Mouse (Mus musculus): ENCODE data around the gene Xrcc6.

Gene Xrcc6

DNA sequence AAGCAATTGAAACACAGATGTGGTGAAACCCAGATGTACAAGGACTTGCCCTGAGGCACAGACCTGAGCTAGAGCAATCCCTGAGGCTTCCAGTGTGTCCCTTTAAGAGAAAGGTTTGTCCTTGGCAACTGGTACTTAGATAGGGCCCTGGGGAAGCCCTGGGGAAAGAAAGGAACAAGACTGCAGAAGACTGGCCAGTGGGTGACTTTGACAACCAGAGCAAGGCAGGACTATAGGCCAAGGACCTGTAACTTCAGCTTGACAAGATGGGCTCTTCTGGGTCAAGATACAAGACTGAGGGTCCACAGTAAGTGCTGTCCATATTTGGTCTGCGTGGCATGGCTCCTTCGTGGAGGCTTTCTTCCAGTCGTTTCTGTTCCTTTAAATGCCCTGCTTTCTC, at the start of gene Xrcc6:
Gene Xrcc6, plus strand, starts transcription at position 190 of the 400 bp plus-strand sequence.
- DNase-seq (ENCODE audit: low read depth, low spot score) = no peak

DNA sequence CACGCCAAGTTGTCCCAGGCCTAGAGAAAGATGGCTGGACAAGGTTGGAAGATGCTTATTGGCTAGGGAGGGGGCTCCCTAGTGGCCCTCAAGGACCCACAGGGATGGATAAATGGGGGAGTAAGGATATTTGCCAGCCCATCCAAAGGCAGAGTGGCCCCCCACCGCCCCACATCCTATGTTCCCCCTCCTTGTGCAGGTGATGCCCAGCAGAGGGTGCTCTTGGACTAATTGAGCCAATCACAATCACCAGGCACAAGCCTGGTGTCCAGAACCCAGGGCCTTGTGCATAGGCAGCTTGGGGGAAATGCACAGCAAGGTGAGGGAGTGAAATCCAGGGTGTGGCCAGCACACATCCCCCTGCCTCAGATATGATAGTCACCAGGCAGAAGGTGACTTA, 49.4 kb upstream of the Xrcc6 start:
- DNase-seq (ENCODE audit: low read depth, low spot score) = no peak

DNA sequence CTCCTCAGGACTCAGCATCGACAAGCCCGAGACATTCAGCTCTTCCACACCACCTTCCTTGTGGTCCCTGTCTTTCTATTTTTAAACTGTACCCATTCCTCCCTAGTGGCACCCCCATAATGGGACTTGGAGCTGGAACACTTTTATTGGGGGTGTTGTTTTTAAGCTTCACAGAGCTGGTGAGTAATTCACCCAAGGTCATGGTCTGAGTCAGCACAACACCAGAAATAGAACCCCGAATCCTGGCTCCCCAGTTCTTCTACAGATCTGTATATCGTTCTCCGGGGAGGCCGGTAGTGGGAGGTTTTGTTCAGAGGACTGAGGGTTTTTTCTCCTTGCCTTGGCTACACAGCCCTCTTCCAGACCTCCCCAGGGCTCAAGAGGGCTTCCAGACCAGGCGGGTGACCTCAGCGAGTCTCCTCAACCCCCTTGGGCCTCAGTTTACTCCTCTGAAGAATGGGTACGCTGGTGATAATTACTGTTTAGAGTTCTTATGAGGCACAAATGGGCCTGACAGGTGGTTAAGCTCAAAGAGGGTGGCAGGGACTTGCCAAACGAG, 48.4 kb upstream of the Xrcc6 start:
- no peak for DNase-seq (ENCODE audit: low read depth, low spot score)

DNA sequence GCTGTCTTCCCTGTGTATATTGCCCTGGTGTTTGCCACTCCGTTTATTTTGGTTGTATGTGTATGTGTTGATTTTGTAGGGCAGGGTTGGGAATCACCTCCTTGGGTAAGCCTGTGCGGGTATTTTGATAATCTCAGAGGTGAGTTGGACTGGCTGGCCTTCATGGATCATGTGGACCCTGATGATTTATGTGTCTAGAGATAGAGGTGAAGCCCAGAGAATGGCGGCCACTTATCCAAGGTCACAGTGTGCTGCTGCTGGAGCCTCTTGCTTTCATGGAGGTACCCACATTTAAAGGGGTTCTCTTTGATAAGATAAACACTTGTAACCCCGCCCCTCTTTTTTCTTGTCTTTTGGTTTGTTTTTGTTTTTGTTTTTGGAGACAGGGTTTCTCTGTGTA, 47.9 kb upstream of the Xrcc6 start:
- no peak for DNase-seq (ENCODE audit: low read depth, low spot score)

DNA sequence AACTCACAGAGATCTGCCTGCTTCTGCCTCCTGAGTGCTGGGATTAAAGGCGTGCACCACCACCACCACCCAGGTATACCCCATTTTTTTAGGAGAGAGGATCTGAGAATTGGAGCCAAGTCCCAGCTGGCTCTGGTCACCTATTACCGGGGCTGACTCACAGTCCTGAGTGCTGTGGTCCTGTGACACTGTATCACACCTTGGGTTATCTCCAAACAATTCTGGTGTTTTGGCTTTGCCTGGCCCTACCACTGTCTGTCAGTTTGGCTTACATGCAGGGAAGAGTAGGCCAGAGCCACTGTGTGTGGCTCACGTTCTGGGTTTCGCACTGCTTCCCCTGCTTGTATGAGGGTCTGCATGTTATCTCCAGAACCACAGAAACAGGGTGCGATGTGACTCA, 47.4 kb upstream of the Xrcc6 start:
- no peak for DNase-seq (ENCODE audit: low read depth, low spot score)

DNA sequence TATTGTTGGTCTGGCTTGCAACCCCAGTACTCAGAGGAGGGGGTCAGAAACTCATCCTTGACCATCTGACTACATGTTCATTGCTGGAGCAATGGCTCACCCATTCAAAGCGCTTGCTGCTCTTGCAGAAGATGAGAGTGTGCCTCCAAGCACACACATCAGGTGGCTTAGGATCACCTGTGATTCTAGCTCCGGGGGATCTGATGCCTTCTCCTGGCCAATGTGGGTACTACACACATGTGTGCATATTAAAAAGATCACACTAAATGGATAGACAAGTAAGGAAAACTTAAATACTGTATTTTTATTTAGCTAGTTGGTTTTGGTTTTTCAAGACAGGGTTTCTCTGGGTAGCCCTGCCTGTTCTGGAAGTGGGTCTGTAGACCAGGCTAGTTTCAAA, 46.6 kb upstream of the Xrcc6 start:
- no peak for DNase-seq (ENCODE audit: low read depth, low spot score)

DNA sequence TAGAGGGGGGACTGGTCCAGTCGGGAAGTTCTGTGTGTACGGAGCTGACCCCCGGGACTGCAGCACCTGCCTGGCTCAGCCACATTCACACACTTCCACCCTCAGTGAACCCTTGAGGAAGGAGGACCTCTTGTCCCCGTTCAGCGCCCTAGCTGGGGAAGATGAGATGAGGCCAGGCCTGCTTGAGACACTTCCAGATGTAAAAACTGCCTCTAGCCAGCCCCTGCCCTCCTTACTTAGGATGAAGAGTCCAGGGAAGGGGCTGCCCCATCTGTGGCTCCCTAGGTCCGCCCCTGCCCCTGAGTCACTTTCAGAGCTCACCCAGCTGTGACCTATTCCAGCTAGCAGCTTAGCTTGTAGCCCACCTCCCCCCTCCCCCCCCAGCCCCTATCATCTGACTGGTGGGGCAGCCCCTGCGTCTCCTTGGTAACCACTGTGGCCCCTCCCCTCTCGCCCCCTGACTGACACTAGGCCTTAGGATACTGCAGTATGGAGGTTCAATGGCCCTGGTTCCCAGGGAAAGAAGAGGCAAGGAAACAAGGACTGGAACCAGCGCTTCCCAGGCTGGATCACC, 44.4 kb upstream of the Xrcc6 start:
- no peak for DNase-seq (ENCODE audit: low read depth, low spot score)

DNA sequence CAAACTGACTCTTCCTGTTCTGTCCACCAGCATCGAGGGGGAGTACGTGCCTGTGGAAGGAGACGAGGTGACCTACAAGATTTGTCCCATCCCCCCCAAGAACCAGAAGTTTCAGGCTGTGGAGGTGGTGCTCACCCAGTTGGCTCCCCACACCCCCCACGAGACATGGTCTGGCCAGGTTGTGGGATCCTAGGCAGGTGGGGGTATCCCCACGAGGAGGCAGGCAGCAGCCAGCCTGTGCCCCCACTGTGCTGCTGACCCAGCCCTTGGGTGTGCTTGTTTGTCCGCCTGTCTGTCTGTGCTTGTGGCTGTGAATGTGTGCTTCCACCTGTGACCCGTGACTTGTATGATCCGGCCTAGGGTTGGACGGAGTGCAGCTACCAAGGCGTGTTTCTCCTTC, 38.6 kb upstream of the Xrcc6 start:
- no peak for DNase-seq (ENCODE audit: low read depth, low spot score)

DNA sequence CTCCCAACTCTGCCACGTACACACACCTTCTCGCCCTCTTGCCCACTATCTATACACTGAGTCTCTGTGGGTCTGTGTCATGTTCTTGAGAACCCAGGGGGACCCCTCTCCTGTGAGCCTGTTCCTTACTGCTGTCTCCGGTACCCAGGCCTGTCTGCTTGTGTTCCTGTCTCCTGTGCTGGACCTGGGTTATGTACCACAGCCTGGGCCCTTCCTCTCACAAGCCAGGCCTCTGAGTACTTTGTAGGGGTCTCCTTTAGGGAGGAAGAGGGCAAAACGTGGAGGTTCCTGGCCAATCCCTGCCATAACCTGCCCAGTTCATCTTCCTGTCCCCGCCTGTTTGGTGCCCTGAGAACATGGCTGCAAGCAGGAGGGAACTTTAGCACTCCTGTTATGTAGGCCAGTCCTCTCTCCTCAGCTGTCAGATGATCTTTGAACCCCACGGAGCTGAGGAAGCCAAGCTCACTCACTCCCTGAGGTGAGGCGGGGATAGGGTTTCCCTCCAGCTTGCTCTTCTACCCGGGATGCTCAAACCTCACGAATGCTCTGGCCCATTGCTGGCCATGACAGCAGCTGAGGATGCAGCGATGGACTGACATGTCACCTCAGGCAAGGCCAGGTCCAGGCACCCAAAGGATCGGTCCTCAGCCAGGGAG, 38.0 kb upstream of the Xrcc6 start:
- no peak for DNase-seq (ENCODE audit: low read depth, low spot score)

DNA sequence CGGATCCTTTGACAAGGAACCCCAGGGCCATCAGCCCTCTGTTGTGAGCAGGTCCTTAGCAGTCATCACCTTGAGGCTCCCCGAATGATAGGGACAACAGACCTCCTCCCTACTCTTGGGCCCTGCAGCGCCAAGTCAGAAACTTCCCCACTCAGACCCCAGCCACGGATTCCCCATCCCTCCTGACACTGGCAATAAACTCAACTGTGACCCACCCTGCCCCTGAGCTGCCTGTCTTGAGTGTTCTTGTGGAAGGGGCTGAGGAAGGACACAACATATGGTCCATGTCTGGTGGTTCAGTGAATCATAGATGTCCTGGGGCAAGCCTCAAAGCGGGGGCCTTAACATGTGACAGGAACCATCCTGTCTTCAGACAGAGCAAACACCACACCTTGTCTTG, 36.9 kb upstream of the Xrcc6 start:
- DNase-seq (ENCODE audit: low read depth, low spot score) = no peak

DNA sequence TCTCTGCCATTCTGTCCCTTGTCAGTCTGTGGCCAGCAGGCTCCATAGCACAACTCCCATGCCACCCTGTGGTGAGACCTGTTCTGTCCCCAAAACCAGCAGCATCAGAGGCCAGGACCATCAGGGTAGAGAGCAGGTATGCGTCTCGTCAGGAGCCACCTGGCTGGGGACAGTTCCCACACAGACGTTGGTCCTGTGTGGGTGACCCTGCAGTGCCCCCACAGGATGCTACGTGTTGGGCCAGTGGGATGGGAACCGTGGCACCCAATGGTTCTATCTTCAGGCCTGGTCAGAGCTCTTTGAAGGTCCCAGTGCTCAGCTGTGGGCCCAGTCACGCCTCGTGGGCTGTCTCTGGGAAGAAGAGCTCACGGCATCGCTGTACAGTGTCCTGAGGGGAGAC, 36.5 kb upstream of the Xrcc6 start:
- DNase-seq (ENCODE audit: low read depth, low spot score) = no peak

DNA sequence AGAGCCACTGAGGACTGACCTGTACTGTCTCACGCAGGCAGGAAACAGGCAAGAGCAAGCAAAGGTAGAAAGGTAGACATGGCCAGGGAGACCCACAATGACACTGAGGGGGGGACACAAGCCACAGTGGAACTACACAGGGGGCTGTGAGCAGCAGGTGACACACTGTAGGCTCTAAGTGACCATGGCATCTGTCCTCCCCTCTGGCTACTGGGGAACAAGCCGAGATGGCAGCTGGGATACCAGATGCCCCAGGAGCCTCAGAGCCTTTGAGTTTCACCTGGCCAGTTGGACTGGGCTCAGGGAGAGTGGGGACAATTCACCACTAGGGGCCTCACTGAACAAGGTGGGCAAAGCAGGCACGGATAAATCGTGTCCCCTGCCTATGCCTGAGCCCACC, 35.3 kb upstream of the Xrcc6 start:
- DNase-seq (ENCODE audit: low read depth, low spot score) = no peak

DNA sequence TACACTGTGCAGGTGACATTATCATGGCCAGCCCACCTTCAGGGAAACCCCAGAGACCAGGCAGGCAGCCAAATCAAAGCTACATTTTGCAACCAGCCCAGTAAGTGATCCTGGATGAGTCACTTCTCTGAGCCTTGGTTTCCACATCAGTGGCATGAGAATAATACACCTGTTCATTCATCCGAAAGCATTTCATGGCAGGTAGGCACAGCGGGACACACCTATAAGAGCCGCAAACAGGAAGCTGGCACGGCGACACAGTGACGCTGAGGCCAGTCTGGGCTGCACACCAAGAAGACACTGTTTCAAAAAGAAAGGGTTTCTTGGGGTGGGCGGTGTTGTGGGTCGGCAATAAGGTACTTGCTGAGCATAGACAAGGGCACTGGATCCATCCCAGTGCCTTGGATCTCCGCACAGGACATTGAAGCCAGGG, 33.5 kb upstream of the Xrcc6 start:
- DNase-seq (ENCODE audit: low read depth, low spot score) = no peak

DNA sequence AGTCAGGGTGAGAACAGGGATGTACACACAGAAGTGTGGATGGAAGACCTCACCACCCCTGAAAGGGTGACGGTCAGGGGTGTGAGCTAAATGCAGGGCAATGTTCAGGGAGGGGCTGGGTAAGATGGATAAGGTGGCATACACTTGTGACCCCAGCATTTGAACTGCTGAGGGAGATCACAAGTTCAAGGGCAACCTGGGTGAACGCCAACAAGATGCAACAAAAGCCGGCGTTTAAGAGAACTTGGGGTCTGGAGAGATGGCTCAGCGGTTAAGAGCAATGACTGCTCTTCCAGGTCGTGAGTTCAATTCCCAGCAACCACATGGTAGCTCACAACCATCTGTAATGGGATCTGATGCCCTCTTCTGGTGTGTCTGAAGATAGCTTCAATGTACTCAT, 32.9 kb upstream of the Xrcc6 start:
- no peak for DNase-seq (ENCODE audit: low read depth, low spot score)

DNA sequence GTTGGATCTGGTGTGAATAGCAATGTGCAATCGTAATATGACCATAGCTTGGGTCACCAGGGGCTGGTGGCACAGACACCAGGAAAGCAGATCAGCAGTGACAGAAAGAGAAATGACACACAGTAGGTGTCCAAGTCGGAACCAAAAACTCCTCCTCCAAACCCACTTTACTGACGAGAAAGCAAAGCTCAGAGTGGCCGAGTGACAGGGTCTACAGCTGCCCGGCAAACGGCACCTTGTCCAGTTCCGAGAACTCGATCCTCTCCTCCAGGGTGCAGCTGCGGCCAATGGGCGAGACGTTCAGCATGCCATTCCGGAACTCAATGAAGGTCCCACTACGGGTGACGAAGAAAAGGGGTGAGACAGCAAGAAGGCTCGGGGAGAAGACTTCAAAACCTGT, 32.2 kb upstream of the Xrcc6 start:
- no peak for DNase-seq (ENCODE audit: low read depth, low spot score)

DNA sequence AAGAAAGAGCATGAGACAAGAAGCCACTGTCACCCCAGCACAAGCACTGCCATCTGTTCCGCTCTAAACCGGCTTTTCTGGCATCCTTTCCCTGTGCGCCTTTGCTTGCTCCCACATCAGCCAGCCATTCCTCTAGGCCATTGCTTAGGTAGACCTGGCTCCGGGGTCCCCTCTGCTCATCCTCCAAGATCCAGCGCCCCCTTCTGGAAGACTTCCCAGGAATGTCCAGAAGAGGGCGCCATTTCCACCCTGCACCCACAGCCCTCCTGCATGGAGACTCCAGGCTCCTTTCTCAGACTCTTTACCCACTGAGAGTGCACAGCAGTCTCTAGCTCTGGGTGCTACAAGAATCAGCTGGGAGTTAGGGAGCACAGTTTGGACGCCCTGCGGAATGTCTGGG, 31.2 kb upstream of the Xrcc6 start:
- no peak for DNase-seq (ENCODE audit: low read depth, low spot score)

DNA sequence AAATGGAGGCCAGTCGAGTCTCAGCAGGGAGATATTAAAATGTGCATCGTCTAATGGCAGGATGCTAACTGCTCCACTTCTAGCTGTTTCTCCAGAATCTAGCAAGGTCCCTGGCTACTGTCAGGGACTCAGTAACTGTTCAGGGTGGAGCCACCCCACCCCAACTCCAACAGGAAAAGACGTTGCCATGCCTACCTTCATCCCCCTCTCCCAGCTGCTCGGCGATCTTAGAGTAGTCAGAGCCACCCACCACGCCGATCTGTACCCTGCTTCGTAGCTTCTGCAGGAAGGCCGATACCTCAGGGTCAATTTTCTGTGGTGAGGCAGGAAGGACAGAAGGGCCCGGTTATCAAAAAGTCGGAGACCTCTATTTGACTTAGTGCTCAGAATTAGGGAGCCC, 30.0 kb upstream of the Xrcc6 start:
- no peak for DNase-seq (ENCODE audit: low read depth, low spot score)

DNA sequence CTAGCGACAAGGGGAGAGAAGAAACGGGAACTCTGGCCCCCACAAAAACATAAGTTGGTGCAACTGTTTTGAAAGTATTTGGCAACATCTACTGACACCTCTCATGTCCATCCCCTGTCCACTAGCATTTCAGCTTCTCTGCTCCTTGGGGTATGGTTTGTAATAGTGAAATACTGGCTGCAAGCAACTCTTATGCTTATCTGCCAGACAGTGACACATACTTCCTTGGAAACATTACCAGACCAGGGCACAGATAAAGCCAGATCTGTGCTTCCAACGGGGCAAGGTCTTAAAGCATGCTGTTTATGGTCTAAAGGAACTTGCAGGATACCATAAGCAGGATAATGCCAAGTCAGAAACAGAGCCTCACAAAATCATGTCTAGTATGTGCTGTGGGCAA, 28.7 kb upstream of the Xrcc6 start:
- DNase-seq (ENCODE audit: low read depth, low spot score) = no peak

DNA sequence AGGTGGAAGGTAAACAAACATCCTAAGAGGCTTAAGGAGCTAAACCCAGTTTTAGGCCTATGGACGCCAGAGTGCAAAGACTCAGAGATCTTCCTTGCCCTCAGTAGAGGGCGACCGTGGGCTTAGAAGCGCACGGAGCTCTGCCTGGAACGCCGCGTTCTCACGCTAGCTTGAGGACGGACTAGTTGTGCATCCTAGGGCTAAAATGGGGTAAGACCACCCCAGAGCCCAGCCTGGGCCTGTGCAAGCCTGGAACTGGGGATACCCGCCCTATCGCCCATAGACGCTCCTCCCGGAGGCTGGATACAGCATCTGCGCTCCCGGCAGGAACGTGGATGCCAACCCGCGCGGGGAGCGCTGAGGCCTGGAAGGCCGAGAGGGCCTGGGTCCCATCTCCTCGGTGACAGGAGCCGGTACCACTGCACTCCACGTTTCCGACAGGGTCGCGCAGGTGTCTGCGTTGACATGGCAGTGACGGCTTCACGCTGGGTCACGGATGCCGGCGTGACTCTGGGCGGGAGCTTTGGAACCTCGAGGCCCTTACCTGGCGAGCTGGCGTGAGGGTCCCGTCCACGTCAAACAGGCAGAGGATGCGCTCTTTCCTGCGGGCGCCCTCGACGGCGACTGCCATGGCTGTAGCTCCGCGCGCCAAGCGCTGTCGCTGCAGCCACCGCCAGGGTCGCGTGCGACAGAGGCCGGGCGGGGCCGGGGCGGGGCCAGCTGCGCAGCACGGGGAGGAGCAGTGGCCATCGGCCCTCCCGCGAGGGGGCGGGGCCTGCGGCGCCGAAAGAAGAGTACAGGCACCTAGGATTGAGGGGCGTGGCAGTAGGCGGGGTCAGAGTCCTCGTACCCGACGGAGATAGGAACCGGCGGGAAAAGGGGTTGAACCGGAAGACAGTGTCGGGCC, 27.2 kb upstream of the Xrcc6 start, which contains the start of gene Pmm1:
Gene Pmm1, minus strand, starts transcription at position 760 of the 907 bp plus-strand sequence.
- DNase-seq (ENCODE audit: low read depth, low spot score) = peak; percentile 95

DNA sequence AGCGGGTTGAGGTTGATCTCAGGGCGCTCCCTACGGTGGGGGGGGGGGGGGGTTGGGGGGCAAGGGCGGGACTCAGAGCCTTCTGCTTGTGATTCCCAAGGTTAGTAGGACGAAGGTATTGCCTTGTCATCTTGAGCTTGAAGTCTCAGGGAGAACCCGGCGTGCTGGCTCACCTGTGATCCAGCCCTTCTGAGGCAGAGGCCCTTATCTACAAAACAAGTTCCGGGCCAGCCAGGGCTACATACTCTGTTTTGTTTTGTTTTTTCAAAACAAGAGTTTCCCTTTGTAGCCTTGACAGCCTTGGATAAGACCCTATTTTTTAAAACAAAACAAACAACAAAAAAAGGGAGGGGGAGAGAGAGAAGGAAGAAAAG, 26.6 kb upstream of the Xrcc6 start:
- no peak for DNase-seq (ENCODE audit: low read depth, low spot score)

DNA sequence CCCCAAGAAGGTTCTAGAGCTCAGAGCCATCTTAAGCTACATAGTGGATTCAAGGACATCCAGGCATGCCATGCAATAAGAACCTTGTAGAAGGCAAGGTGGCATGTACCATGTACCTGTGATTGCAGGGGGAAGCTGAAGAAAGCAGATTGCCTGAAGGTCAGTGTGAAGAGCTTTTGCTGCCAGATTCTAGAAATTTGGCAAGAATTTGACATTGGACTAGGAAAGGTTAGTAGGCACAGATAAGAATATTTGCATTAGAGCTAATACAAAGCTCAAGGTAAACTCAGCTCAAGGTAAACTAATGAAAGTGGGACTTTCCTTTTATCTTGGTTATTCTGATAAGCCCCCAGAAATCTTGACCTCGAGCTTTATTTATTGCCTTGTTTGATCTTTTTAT, 23.4 kb upstream of the Xrcc6 start:
- DNase-seq (ENCODE audit: low read depth, low spot score) = no peak

DNA sequence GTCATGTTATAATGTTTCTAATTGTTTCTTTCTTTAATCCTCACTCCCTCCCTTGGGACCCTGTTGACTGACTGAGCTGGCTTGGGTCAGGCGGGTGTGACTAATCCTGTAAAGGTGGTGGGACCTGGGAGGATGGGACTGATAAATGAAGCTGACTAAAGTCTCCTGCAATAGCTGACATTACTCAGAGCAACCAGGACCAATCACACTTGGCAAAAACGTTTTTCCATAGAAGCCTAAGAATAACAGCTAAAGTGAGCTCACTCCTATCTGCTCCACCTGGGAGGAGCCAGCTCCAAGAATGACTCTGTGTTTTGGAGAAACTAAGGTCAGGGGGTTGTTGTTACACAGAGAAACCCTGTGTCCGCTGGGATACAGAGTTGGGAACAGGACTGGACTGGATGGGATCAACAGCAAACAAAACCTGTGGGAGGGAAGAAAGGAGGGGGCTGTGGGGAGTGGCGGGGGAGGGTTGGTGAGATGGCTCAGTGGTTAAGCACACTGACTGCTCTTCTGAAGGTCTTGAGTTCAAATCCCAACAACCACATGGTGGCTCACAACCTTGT, 22.6 kb upstream of the Xrcc6 start:
- DNase-seq (ENCODE audit: low read depth, low spot score) = no peak

All from telencephalon, adult 2 months (tissue).